Mouse (Mus musculus) heart, postnatal 0 days (tissue): ENCODE measurements around the gene 1500009C09Rik. TPM values are rescaled to one million over a fixed set of nuclear protein-coding genes. Genes with fewer than 3 reads are reported as not detected.
A peak's percentile ranks its signal among the peaks of the same experiment; 100 is the strongest.
"Not testable (repeated sequence)": the region's sequence is repeated elsewhere in the genome, so short reads cannot be mapped to it uniquely, and the experiment has no call there.

Source experiments
- ATAC-seq: fragments of 200-750 bp; cut with Nextera tagmentation; 2 replicates; pipeline ENCODE4 v1.8.0; 2017; ENCODE audit warnings: low read depth, moderate number of reproducible peaks, moderate library complexity; ENCODE audit not compliant: insufficient read depth
- DNase-seq: peaks from one replicate; pipeline ENCODE4 v3.0.0-alpha.2; 2016; ENCODE audit warnings: low spot score
- H3K27ac ChIP-seq: fragments of 300-500 bp; sonication (generic); 2 replicates; pipeline ENCODE4 v1.5.1; 2014; ENCODE audit warnings: low read depth, mild to moderate bottlenecking
- H3K27me3 ChIP-seq: fragments of 300-500 bp; sonication (generic); 2 replicates; pipeline ENCODE4 v1.6.1; 2014; ENCODE audit warnings: low read length, mixed read lengths; ENCODE audit not compliant: control insufficient read depth, insufficient read depth
- H3K36me3 ChIP-seq: fragments of 300-500 bp; sonication (generic); replicated peaks from 2 replicates; pipeline ENCODE4 v1.6.1; 2014; ENCODE audit warnings: low read length, mixed read lengths; ENCODE audit not compliant: control insufficient read depth, insufficient read depth
- H3K4me1 ChIP-seq: fragments of 300-500 bp; sonication (generic); 2 replicates; pipeline ENCODE4 v1.6.1; 2014; ENCODE audit warnings: antibody characterized with exemption; ENCODE audit not compliant: control insufficient read depth, insufficient read depth
- H3K4me2 ChIP-seq: fragments of 300-500 bp; sonication (generic); 2 replicates; pipeline ENCODE4 v1.6.1; 2014; ENCODE audit warnings: low read depth, mild to moderate bottlenecking, low read length, moderate library complexity
- H3K4me3 ChIP-seq: fragments of 300-500 bp; sonication (generic); 2 replicates; pipeline ENCODE4 v1.5.1; 2014; ENCODE audit warnings: low read depth, low read length
- H3K9ac ChIP-seq: fragments of 300-500 bp; sonication (generic); replicated peaks from 2 replicates; pipeline ENCODE4 v1.6.1; 2014; ENCODE audit warnings: low read depth, low read length, mixed read lengths
- H3K9me3 ChIP-seq: fragments of 300-500 bp; sonication (generic); replicated peaks from 2 replicates; pipeline ENCODE4 v1.6.1; 2016; ENCODE audit warnings: low read length; ENCODE audit not compliant: control insufficient read depth
- CTCF ChIP-seq: IDR thresholded peaks from 2 replicates; pipeline ENCODE4 v1.5.1; 2016; ENCODE audit warnings: antibody characterized with exemption, control low read depth, low read depth
- EP300 ChIP-seq: IDR thresholded peaks from 2 replicates; pipeline ENCODE4 v1.6.1; 2016; ENCODE audit warnings: antibody characterized with exemption, low read depth
- WGBS: fragments of 180-500 bp; shearing (Covaris S2); extraction: QIAGEN DNeasy Blood & Tissue Kit; methylation state at CpG from one replicate; pipeline ENCODE4 v1.1.7; 2014; 5-methylcytosine and 5-hydroxymethylcytosine counted together
- polyA plus RNA-seq: library from polyadenylated mRNA; unstranded; fragments of >200 nt; fragmentation: Nextera tagmentation; extraction: Ambion mirVana; gene quantifications from 2 replicates; pipeline ENCODE4 v1.2.1, GENCODE M21; 2015
- total RNA-seq: library from RNA; depleted of rRNA; stranded (reverse); fragments of >200 nt; gene quantifications from 2 replicates; pipeline ENCODE4 v1.2.3, GENCODE M21; 2014; ENCODE audit warnings: low replicate concordance

1500009C09Rik gene
- total and polyA plus RNA-seq, 2 experiments from 2014 or later = not detected

DNA sequence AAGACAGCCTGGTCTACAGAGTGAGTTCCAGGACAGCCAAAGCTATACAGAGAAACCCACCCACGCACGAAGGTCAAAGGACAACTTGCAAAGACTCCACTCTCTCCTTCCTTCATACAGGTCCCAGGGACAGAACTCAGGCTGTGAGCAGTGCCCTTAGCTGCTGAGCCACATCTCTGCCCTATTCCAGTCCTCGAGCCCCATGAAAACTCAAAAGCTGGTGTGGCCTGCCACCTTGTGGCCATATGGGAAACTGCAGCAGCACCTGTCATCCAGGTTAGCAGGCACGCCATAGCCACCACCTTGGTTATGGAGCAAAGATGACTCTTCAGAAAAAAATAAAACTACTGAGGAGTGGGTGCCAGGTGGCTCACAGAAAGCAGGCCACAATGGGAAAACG, 15.6 kb upstream of the 1500009C09Rik start:
- Histone ChIP-seq H3K27me3 (peaks cover 2% of the 10 kb centered on the region; the same call in 1 of the 2 replicates), H3K27ac (no peak overlapping the region), H3K4me3 (no peak overlapping the region), H3K4me2 (no peak overlapping the region), H3K4me1 (no peaks in the 10 kb centered on the region), H3K9me3 (no peaks in the 10 kb centered on the region), H3K9ac (no peak overlapping the region), H3K36me3 (peaks cover 13% of the 10 kb centered on the region; the same call in 1 of the 2 replicates)
- DNase-seq = peak; percentile 51
- WGBS = 26% methylated on average over 5 of the region's 5 CpGs
- ATAC-seq = peak; percentile 71
- TF ChIP-seq CTCF = peak; percentile 98
- TF ChIP-seq EP300 = no peak

GRCm38 (mm10) chr15:82243311-82243710, 8.9 kb upstream of the 1500009C09Rik start:
- no peak overlapping the region for H3K27ac ChIP-seq
- WGBS = 72% methylated on average over 3 of the region's 3 CpGs
- ATAC-seq = no peak
- DNase-seq = no peak
- no peak for TF ChIP-seq EP300
- TF ChIP-seq CTCF = no peak
- H3K4me3 ChIP-seq = peak overlapping the region; percentile 62
- H3K9me3 ChIP-seq = no peaks in the 10 kb centered on the region
- peaks cover 6% of the 10 kb centered on the region; the same call in 1 of the 2 replicates for H3K4me1 ChIP-seq
- peak overlapping the region; percentile 88 for H3K4me2 ChIP-seq
- no peak overlapping the region for H3K9ac ChIP-seq
- H3K36me3 ChIP-seq = peaks cover 7% of the 10 kb centered on the region; the same call in 1 of the 2 replicates
- no peaks in the 10 kb centered on the region for H3K27me3 ChIP-seq

- TF ChIP-seq EP300 (no peak), CTCF (no peak)
- Histone ChIP-seq H3K27ac (0 out of 2 replicates have a peak overlapping the region, but pooled peaks have one; percentile 12), H3K4me3 (peak overlapping the region; percentile 62), H3K36me3 (peaks cover 3% of the 10 kb centered on the region; the same call in 1 of the 2 replicates), H3K27me3 (no peaks in the 10 kb centered on the region), H3K4me2 (peak overlapping the region; percentile 88), H3K4me1 (peaks cover 6% of the 10 kb centered on the region; the same call in 1 of the 2 replicates), H3K9me3 (no peaks in the 10 kb centered on the region), H3K9ac (peak overlapping the region; percentile 39)
- DNase-seq (no peak), ATAC-seq (no peak)
- WGBS = 1% methylated on average over 12 of the region's 12 CpGs
Observed at GRCm38 (mm10) chr15:82243742-82244114, 8.5 kb upstream of the 1500009C09Rik start.

GRCm38 (mm10) chr15:82244115-82244804, 7.9 kb upstream of the 1500009C09Rik start, which contains the start of gene Cenpm:
Gene Cenpm (minus strand): TSS chr15:82244748.
- peak within 1 kb of the TSS; percentile 12; the same call in 1 of the 2 replicates for H3K27ac ChIP-seq
- peak; percentile 83 for DNase-seq
- H3K4me3 ChIP-seq = peak within 1 kb of the TSS; percentile 62
- WGBS = under 1% methylated on average over 65 of the region's 65 CpGs
- peak; percentile 97 for ATAC-seq
- H3K9ac ChIP-seq = peak within 1 kb of the TSS; percentile 39
- H3K4me2 ChIP-seq = peak within 1 kb of the TSS; percentile 88
- TF ChIP-seq EP300 (no peak), CTCF (no peak)
- no peaks in the 10 kb centered on the region for H3K27me3 ChIP-seq
- peaks cover 6% of the 10 kb centered on the region; the same call in 1 of the 2 replicates for H3K4me1 ChIP-seq
- H3K9me3 ChIP-seq = no peaks in the 10 kb centered on the region
- H3K36me3 ChIP-seq = no peaks in the 10 kb centered on the region

- H3K36me3 ChIP-seq, H3K9ac ChIP-seq, H3K4me1 ChIP-seq, DNase-seq, H3K27ac ChIP-seq, ATAC-seq, H3K9me3 ChIP-seq, H3K27me3 ChIP-seq: not testable (repeated sequence)
- WGBS = 23% methylated on average over 9 of the region's 9 CpGs
- peak overlapping the region; percentile 88 for H3K4me2 ChIP-seq
- H3K4me3 ChIP-seq = peak overlapping the region; percentile 62
Observed at GRCm38 (mm10) chr15:82244805-82245161, 7.4 kb upstream of the 1500009C09Rik start.
